Mouse (Mus musculus) embryonic facial prominence, embryonic 12.5 days (tissue): Measurements from ENCODE around the gene Trex1. TPM values are rescaled to one million over a fixed set of nuclear protein-coding genes. Genes with fewer than 3 reads are reported as not detected.

Experiments used
- ATAC-seq: fragments of 200-750 bp; cut with Nextera tagmentation; 2 replicates; pipeline ENCODE4 v1.8.0; 2017; ENCODE audit not compliant: insufficient number of reproducible peaks, insufficient read depth, low FRiP score, low TSS enrichment
- H3K27ac ChIP-seq: fragments of 300-500 bp; sonication (generic); 2 replicates; pipeline ENCODE4 v1.5.1; 2016; ENCODE audit warnings: mild to moderate bottlenecking
- H3K27me3 ChIP-seq: fragments of 300-500 bp; sonication (generic); 2 replicates; pipeline ENCODE4 v1.6.1; 2016; ENCODE audit warnings: mild to moderate bottlenecking, moderate library complexity
- H3K36me3 ChIP-seq: fragments of 300-500 bp; sonication (generic); 2 replicates; pipeline ENCODE4 v1.6.1; 2016; ENCODE audit warnings: mild to moderate bottlenecking
- H3K4me1 ChIP-seq: fragments of 300-500 bp; sonication (generic); 2 replicates; pipeline ENCODE4 v1.6.1; 2016
- H3K4me2 ChIP-seq: fragments of 300-500 bp; sonication (generic); replicated peaks from 2 replicates; pipeline ENCODE4 v1.6.1; 2016; ENCODE audit warnings: mild to moderate bottlenecking, moderate library complexity
- H3K4me3 ChIP-seq: fragments of 300-500 bp; sonication (generic); 2 replicates; pipeline ENCODE4 v1.5.1; 2016; ENCODE audit warnings: mild to moderate bottlenecking
- H3K9ac ChIP-seq: fragments of 300-500 bp; sonication (generic); 2 replicates; pipeline ENCODE4 v1.6.1; 2016; ENCODE audit warnings: mild to moderate bottlenecking, moderate library complexity
- H3K9me3 ChIP-seq: fragments of 300-500 bp; sonication (generic); 2 replicates; pipeline ENCODE4 v1.6.1; 2016; ENCODE audit warnings: mild to moderate bottlenecking, moderate library complexity
- WGBS: fragments of 180-500 bp; shearing (Covaris S2); methylation state at CpG from one replicate; pipeline ENCODE4 v1.1.7; 2016; 5-methylcytosine and 5-hydroxymethylcytosine counted together
- polyA plus RNA-seq: library from polyadenylated mRNA; unstranded; fragments of >200 nt; fragmentation: Nextera tagmentation; extraction: Ambion mirVana; gene quantifications from 2 replicates; pipeline ENCODE4 v1.2.1, GENCODE M21; 2016

Trex1 gene
- polyA plus RNA-seq, 1 experiment from 2014 or later, result 10.3 TPM

GRCm38 (mm10) chr9:109097291-109097690 is 37.8 kb upstream of the Trex1 start:
- H3K9ac ChIP-seq, result peak overlapping the region; percentile 95
- H3K4me3 ChIP-seq, result peak overlapping the region; percentile 74
- 20% methylated on average over 6 of the region's 6 CpGs for WGBS
- H3K27ac ChIP-seq, result peak overlapping the region; percentile 100
- no peak for ATAC-seq
- no peaks in the 10 kb centered on the region for H3K27me3 ChIP-seq
- H3K4me1 ChIP-seq, result peaks cover 44% of the 10 kb centered on the region
- peaks cover 26% of the 10 kb centered on the region for H3K36me3 ChIP-seq
- H3K9me3 ChIP-seq, result no peaks in the 10 kb centered on the region
- H3K4me2 ChIP-seq, result peak overlapping the region; percentile 76

DNA sequence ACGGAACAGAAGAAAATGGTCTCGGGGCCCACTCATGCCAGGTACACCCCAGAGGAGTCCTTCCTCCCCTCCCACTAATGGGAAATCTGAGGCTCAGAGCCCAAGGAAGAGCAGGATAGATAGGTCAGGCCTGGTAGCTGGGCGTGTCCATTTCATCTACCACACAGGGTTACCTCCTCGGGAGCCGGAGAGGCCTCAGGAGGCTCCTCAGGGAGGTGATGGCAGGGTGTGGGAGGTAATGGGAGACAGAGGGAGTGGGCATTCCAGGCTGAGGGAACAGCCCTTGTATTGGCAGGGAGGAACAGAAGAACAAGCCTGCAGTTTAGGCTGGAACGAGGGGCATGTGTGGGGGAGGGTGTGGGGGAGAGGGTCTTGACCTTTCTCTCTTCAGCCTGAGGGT is 37.3 kb upstream of the Trex1 start:
- Histone ChIP-seq H3K4me1 (peaks cover 44% of the 10 kb centered on the region), H3K36me3 (peaks cover 28% of the 10 kb centered on the region), H3K27me3 (no peaks in the 10 kb centered on the region), H3K9ac (peak overlapping the region; percentile 95), H3K4me3 (peak overlapping the region; percentile 74), H3K27ac (peak overlapping the region; percentile 100), H3K9me3 (no peaks in the 10 kb centered on the region), H3K4me2 (peak overlapping the region; percentile 76)
- no peak for ATAC-seq
- WGBS, result 19% methylated on average over 6 of the region's 6 CpGs

DNA sequence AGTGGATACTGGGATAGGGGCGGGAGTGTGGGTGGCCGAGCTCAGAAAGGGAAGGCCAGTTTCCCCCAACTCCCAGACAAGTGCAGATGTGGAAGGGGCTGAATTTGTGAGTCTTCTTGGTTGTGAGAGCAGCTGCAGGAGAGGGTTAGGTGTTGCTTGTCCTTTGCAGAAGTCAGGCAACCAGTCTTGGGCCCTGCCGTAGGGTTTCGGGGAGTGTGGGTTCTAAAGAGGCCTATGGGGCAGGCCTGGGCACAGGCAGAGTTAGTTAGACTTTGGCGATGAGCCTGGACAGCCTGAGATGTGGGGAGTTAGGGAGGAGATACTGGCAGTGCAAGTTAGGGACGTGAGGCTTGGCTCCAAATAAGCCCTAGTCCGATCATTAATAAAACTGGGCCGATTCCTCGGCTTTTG is 36.7 kb upstream of the Trex1 start:
- whole genome bisulfite sequencing, result 20% methylated on average over 9 of the region's 9 CpGs
- Histone ChIP-seq H3K27ac (peak overlapping the region; percentile 100), H3K9me3 (no peaks in the 10 kb centered on the region), H3K9ac (peak overlapping the region; percentile 95), H3K4me3 (peak overlapping the region; percentile 74), H3K4me1 (peaks cover 44% of the 10 kb centered on the region), H3K36me3 (peaks cover 28% of the 10 kb centered on the region), H3K4me2 (peak overlapping the region; percentile 76), H3K27me3 (no peaks in the 10 kb centered on the region)
- no peak for ATAC-seq

DNA sequence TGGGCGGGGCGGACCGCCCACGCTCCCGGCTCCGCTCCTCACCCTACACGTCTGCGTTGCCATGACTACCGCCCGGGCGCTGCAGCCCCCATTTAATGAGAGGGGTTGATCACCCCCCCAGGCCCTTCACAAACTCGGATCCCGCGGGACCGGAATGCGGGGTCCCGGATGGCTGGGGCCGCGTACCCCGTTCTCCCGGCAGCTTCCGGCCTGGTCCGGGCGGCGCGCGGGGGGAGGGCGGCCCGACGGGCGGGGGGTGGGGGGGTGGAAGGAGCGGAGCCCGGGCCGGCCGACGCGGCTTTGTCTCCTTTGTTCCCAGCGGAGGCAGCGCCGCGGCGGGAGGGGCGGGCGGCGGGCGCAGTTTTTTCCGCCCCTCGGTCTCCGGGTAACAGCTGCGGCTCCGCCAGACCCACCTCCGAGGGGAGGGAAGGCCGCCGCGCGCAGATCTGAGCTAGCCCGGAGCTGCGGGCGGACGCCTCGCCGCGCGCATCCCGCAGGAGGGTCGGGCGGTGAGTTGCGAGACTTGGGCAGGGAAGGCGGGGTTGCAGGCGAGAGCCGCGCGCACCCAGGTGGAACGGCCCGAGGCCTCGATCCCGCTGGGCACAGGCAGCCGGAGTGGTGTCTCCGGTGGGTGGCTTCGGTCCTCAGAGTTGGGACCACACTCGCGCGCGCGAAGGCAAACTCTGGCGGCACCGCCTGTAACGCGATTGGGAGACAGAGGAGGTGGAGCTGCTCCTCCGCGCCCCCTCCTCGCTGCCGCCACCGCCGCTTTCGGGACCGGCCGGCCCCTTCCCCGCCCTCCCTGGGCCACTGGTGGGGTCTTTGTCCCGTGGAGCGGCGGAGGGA is 35.8 kb upstream of the Trex1 start, which contains the start of gene Plxnb1:
TSS of gene Plxnb1 (plus strand) at position 253 of the 846 bp plus-strand sequence.
- peaks cover 44% of the 10 kb centered on the region for H3K4me1 ChIP-seq
- ATAC-seq, result peak; percentile 45
- WGBS, result under 1% methylated on average over 99 of the region's 102 CpGs
- peak within 1 kb of the TSS; percentile 95 for H3K9ac ChIP-seq
- H3K4me2 ChIP-seq, result peak within 1 kb of the TSS; percentile 76
- H3K27me3 ChIP-seq, result no peaks in the 10 kb centered on the region
- H3K27ac ChIP-seq, result peak within 1 kb of the TSS; percentile 100
- H3K9me3 ChIP-seq, result no peaks in the 10 kb centered on the region
- peak within 1 kb of the TSS; percentile 74 for H3K4me3 ChIP-seq
- H3K36me3 ChIP-seq, result peaks cover 29% of the 10 kb centered on the region

DNA sequence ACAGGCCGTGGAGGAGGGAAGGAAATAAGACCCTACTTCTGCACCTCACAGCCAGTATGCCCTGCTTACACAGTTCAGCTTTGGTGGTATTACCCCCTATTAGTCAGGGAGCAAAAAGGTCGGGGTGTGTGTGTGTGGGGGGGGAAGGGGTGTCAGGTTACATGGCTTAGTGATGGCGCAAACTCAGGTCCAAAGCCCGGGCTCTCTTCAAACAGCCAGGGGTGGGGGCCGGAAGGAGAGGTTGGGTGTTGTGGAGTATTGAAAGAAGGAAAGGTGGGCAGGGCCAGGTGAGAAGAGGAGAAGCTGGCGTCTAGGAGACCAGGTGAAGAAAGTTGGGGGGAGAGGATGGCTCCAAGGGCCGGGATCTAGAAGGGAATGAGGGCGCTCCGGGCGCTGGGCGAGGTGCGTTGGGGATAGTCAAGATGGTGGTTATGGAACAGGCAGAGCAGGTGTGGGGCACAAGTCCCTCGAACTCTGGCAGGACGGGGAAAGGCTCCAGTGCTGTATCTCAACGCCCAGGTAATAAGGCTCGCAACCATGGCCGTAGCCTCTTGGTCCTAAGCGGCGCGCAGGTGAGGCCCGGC is 35.1 kb upstream of the Trex1 start:
- H3K4me3 ChIP-seq, result peak overlapping the region; percentile 74
- peak overlapping the region; percentile 76 for H3K4me2 ChIP-seq
- no peaks in the 10 kb centered on the region for H3K9me3 ChIP-seq
- H3K27ac ChIP-seq, result peak overlapping the region; percentile 100
- WGBS, result under 1% methylated on average over 20 of the region's 21 CpGs
- peak overlapping the region; percentile 95 for H3K9ac ChIP-seq
- peaks cover 44% of the 10 kb centered on the region for H3K4me1 ChIP-seq
- peaks cover 26% of the 10 kb centered on the region for H3K36me3 ChIP-seq
- H3K27me3 ChIP-seq, result no peaks in the 10 kb centered on the region
- ATAC-seq, result peak; percentile 19

DNA sequence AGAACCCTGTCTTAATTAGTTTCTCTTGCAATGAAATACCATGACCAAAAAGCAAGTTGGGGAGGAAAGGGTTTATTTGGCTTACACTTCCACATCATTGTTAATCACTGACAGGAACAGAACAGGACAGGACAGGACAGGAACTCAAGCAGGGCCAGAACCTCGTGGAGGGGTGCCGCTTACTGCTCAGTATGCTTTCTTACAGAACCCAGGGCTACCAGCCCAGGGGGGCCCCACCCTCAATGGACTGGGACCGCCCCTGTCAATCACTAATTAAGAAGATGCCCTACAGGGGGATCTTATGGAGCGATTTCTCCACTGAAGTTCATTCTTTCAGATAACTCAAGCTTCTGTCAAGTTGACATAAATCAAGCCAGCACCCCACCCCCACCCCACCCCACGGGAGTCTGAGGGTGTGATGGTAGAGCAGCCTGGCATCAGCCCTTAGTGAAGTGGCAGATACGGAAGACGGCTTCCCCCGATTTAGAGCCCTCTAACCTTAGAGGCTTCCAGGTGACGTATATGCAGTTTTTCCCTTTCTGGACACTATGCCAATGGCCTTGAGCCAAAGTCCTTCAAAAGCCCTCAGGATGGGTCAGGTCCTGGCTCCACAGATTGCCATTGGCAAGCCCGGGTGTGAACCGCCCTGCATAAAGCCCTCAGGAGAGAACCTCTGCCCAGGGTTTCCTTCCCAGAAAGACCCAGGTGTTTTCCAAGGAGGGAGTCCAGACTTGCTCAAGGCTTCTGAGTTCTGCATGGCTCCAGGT is 34.4 kb upstream of the Trex1 start:
- Histone ChIP-seq H3K9me3 (no peaks in the 10 kb centered on the region), H3K9ac (peak overlapping the region; percentile 95), H3K36me3 (peaks cover 22% of the 10 kb centered on the region), H3K27ac (peak overlapping the region; percentile 100), H3K4me2 (peak overlapping the region; percentile 76), H3K4me3 (peak overlapping the region; percentile 74), H3K4me1 (peaks cover 40% of the 10 kb centered on the region), H3K27me3 (no peaks in the 10 kb centered on the region)
- peak; percentile 1; the same call in 1 of the 2 replicates for ATAC-seq
- WGBS, result 13% methylated on average over 11 of the region's 11 CpGs

DNA sequence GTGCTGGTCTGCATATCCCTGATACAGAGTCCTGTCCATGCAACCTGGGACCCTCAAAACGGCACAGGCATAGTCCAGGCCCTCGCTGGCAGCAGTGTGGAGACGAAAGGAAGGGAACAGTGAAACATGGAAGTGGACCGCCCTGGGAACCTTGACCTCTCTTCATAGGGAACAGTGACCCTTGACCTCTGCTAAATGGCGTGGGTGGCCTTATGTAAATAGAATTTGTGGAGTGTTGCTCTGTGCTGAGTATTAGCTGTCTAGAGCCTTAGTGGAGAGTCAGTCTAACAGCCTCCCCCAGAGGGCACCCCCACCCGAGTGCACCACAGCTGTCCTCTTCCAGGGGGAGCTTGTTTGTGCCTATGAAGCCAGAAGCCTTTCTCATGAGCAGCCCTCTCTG is 33.3 kb upstream of the Trex1 start:
- H3K36me3 ChIP-seq, result peaks cover 22% of the 10 kb centered on the region
- H3K27me3 ChIP-seq, result no peaks in the 10 kb centered on the region
- no peak overlapping the region for H3K4me2 ChIP-seq
- no peaks in the 10 kb centered on the region for H3K9me3 ChIP-seq
- ATAC-seq, result no peak
- WGBS, result 28% methylated on average over 6 of the region's 6 CpGs
- no peak overlapping the region for H3K4me3 ChIP-seq
- peaks cover 33% of the 10 kb centered on the region for H3K4me1 ChIP-seq
- no peak overlapping the region for H3K27ac ChIP-seq
- H3K9ac ChIP-seq, result no peak overlapping the region

DNA sequence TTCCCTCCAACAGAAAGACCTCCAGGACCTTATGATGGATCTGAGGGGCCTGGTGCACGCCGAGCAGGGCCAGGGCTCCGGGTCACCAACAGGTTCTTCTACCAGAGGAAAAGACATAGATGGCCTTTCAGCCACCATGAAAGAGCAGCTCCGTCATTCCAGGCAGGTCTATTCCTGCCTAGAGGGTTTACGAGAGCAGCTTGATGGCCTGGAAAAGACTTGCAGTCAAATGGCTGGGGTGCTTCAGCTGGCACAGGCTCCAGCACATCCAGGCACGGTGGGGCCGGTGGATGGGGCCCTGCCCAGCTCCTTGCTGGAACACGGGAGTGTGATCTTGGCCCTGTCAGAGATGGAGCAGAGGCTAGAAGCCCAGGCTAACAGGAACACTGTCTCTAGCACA is 32.3 kb upstream of the Trex1 start:
- ATAC-seq, result no peak
- Histone ChIP-seq H3K27me3 (no peaks in the 10 kb centered on the region), H3K27ac (no peak overlapping the region), H3K36me3 (peaks cover 22% of the 10 kb centered on the region), H3K9me3 (no peaks in the 10 kb centered on the region), H3K9ac (no peak overlapping the region), H3K4me2 (no peak overlapping the region), H3K4me3 (no peak overlapping the region), H3K4me1 (peaks cover 23% of the 10 kb centered on the region)
- 87% methylated on average over 8 of the region's 8 CpGs for WGBS

DNA sequence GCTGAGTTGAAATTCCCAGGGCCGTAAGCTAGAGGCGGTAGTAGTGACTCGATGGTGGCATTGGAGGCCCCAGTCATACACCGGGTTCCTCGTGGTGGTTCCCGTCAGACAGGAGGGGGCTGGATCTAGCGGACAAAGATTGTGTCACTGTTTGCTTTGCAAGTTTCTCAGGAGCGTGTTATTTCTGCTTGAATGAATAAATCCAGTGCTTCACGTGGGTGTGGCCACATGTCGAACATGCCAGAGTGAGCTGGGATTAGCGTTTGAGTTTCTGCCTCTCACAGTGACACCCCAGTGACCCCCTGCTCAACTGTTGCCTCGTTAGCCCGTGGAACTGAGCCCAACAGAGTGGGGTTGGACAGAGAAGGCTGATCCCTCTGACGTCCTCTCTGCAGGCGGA is 30.9 kb upstream of the Trex1 start:
- peaks cover 20% of the 10 kb centered on the region for H3K4me1 ChIP-seq
- no peaks in the 10 kb centered on the region for H3K27me3 ChIP-seq
- H3K36me3 ChIP-seq, result peaks cover 22% of the 10 kb centered on the region
- H3K9ac ChIP-seq, result no peak overlapping the region
- WGBS, result 66% methylated on average over 15 of the region's 15 CpGs
- no peaks in the 10 kb centered on the region for H3K9me3 ChIP-seq
- ATAC-seq, result no peak
- H3K4me3 ChIP-seq, result no peak overlapping the region
- H3K27ac ChIP-seq, result 0 out of 2 replicates have a peak overlapping the region, but pooled peaks have one; percentile 12
- H3K4me2 ChIP-seq, result no peak overlapping the region

DNA sequence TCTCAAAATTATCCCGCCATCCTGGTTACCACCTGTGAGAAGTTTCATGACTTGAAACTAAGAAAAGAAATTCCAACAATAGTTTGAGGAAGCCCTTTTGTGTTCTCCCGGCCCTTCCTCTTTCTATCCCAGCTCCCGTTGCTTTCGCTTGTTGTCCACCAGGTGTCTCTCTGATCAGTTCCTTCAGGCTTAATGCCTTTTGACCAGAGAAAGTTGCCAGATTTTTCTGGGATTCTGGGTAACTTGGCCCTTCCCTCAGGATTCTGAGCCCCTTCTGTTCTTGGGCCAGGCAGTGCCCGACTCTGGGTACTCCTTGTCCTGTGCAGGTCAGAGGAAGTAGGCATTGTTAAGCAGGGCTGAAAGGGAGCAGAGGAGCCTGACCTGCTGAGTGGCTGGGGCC is 28.5 kb upstream of the Trex1 start:
- Histone ChIP-seq H3K9ac (peak overlapping the region; percentile 31), H3K9me3 (no peaks in the 10 kb centered on the region), H3K36me3 (peaks cover 22% of the 10 kb centered on the region), H3K4me1 (peaks cover 8% of the 10 kb centered on the region), H3K27me3 (no peaks in the 10 kb centered on the region), H3K4me3 (no peak overlapping the region), H3K27ac (no peak overlapping the region), H3K4me2 (no peak overlapping the region)
- 7% methylated on average over 5 of the region's 5 CpGs for WGBS
- ATAC-seq, result no peak

- H3K4me2 ChIP-seq, result no peak overlapping the region
- H3K27me3 ChIP-seq, result no peaks in the 10 kb centered on the region
- H3K27ac ChIP-seq, result no peak overlapping the region
- H3K9ac ChIP-seq, result no peak overlapping the region
- H3K36me3 ChIP-seq, result peaks cover 13% of the 10 kb centered on the region
- H3K4me3 ChIP-seq, result no peak overlapping the region
- WGBS, result 9% methylated on average over 2 of the region's 2 CpGs
- no peak for ATAC-seq
- H3K4me1 ChIP-seq, result peaks cover 15% of the 10 kb centered on the region
- H3K9me3 ChIP-seq, result no peaks in the 10 kb centered on the region
Observed at GRCm38 (mm10) chr9:109084922-109085321, 25.4 kb upstream of the Trex1 start.
